Mouse (Mus musculus): Measurements from ENCODE around the gene Ksr1. TPM values are rescaled to one million over a fixed set of nuclear protein-coding genes. Genes with fewer than 3 reads are reported as not detected.
A peak's percentile ranks its signal among the peaks of the same experiment; 100 is the strongest.

Gene Ksr1
- total and polyA plus RNA-seq, 2 experiments, result 0.65 to 1.5 TPM

DNA sequence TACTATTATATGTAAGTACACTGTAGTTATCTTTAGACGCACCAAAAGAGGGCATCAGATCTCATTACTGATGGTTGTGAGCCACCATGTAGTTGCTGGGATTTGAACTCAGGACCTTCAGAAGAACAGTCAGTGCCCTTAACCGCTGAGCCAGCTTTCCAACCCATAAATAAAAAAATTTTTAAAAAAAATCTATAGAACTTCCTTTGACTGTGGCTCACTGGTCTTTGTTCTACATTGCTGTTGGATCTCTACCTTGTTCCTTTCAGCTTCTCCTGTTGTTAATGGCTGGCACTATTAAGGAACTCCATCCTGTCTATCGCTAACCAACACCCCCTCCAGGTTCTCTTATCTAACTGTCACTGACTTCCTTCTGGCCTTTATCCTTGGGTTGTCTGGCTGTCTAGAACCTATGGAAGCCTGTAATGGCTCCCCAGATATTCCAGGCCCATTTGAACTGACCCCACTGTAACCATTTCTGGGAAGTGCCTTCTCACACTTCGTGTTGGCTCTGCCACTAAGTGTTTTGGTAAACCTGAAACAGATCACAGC lies 166.0 kb downstream of the Ksr1 start:
- Histone ChIP-seq H3K27ac (replicated peaks; ENCODE audit: insufficient read depth, low read depth, low read length) (peak overlapping the region; percentile 68), H3K9ac (ENCODE audit: low read depth, low read length) (no peak overlapping the region; the same call in 1 of the 2 replicates), H3K27me3 (ENCODE audit: control insufficient read depth, insufficient read depth, low read length) (no peaks in the 10 kb centered on the region), H3K79me2 (ENCODE audit: control insufficient read depth, insufficient read depth, low read length) (peaks cover 46% of the 10 kb centered on the region; the same call in 1 of the 2 replicates), H3K4me3 (ENCODE audit: insufficient read depth, low read depth, low read length) (no peak overlapping the region), H3K4me1 (ENCODE audit: control insufficient read depth, insufficient read depth, low read length) (peaks cover 25% of the 10 kb centered on the region), H3K36me3 (ENCODE audit: control insufficient read depth, insufficient read depth, low read length) (peaks cover 21% of the 10 kb centered on the region)
- no peak for DNase-seq (ENCODE audit: extremely low read depth, low read depth, low spot score)
- TF ChIP-seq CTCF (IDR thresholded peaks at IDR 0.05; ENCODE audit: low read depth, low read length), result no peak
- no peak for TF ChIP-seq POLR2A (IDR thresholded peaks at IDR 0.05; ENCODE audit: extremely low read depth, insufficient read depth, low read length)
- 53% methylated on average over 4 of the region's 4 CpGs for WGBS

DNA sequence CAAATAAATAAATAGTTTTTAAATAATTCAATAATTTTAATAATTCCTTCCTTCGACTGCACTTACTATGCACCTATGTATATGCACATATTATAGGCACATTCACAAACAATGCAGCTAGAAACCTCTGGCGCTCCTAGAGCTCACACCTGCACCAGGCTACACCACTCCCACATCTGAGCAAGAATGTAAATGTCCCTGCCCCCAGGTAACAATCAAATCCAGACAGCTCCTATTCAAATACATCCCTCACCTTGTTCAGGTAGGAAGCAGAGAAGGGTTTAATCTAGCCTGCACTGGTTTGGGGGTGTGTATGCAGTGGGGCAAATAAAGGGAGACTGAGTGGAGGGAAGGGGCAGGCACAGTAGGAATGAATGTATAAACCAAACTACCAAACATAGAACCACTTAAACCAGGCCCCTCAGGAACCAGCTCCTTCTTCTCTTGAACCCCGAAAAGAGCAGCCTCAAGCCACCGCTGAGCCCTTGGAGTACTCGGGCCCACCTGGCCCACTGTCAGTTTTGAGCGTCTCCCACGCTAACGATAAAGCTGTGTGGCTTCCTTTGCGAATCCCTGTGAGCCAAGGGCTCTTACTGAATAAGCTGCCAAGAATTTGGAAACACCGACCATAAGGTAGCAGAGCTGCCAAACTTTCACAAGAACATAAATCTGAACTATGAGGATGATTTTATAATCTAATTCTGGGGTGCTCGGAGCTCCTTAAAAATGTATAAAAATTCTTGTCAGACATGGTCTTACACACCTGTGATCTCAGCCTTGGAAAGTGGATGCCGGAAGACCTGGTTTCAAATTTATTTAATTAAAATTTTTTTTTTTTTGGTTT lies 167.8 kb downstream of the Ksr1 start:
- Histone ChIP-seq H3K79me2 (ENCODE audit: control insufficient read depth, insufficient read depth, low read length) (peaks cover 42% of the 10 kb centered on the region; the same call in 1 of the 2 replicates), H3K27ac (replicated peaks; ENCODE audit: insufficient read depth, low read depth, low read length) (peak overlapping the region; percentile 47), H3K4me1 (ENCODE audit: control insufficient read depth, insufficient read depth, low read length) (peaks cover 30% of the 10 kb centered on the region), H3K36me3 (ENCODE audit: control insufficient read depth, insufficient read depth, low read length) (peaks cover 36% of the 10 kb centered on the region), H3K27me3 (ENCODE audit: control insufficient read depth, insufficient read depth, low read length) (no peaks in the 10 kb centered on the region), H3K4me3 (ENCODE audit: insufficient read depth, low read depth, low read length) (no peak overlapping the region), H3K9ac (ENCODE audit: low read depth, low read length) (peak overlapping the region; percentile 11; the same call in 1 of the 2 replicates)
- 54% methylated on average over 12 of the region's 12 CpGs for WGBS
- DNase-seq (ENCODE audit: extremely low read depth, low read depth, low spot score), result peak; percentile 60
- no peak for TF ChIP-seq POLR2A (IDR thresholded peaks at IDR 0.05; ENCODE audit: extremely low read depth, insufficient read depth, low read length)
- no peak for TF ChIP-seq CTCF (IDR thresholded peaks at IDR 0.05; ENCODE audit: low read depth, low read length)

DNA sequence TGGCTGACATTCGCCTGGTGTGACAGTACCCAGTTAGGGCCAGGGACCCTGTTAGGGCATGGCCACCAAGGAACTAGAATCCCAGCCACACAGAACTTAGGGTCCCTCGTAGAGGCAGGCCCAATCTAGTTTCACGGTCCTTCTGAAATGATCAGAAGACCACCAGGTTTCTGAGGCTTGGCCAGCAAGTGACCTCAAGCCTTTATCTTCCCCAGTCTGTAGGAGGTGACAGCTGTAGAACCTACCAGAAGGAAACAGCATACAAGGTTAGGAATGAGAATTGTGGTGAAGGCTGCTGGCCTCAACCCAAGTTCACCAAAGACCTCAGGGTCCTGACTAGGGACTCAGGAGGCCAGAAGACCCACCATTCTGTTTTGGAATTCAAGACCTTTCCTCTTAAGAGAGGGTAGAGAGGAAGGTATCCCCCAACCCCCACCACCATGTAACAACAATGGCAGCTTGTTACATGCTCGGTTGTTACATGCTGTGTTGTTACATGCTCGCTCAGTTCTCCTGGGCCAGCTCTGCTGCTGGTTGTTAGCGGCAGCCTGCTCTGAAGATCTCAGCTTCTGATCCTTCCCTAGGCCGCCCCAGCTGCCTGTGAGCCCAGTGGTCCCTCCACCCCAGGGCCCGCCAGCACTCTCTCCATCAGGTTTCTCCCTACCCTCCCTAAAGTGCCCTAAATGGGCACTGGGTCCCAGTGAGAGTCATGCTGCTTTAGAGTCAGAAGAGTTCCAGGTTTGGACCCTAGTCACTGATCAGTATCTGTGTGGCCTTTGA lies 169.3 kb downstream of the Ksr1 start:
- Histone ChIP-seq H3K79me2 (ENCODE audit: control insufficient read depth, insufficient read depth, low read length) (peaks cover 42% of the 10 kb centered on the region; the same call in 1 of the 2 replicates), H3K27me3 (ENCODE audit: control insufficient read depth, insufficient read depth, low read length) (no peaks in the 10 kb centered on the region), H3K4me1 (ENCODE audit: control insufficient read depth, insufficient read depth, low read length) (peaks cover 34% of the 10 kb centered on the region), H3K4me3 (ENCODE audit: insufficient read depth, low read depth, low read length) (no peak overlapping the region), H3K9ac (ENCODE audit: low read depth, low read length) (no peak overlapping the region), H3K36me3 (ENCODE audit: control insufficient read depth, insufficient read depth, low read length) (peaks cover 48% of the 10 kb centered on the region), H3K27ac (replicated peaks; ENCODE audit: insufficient read depth, low read depth, low read length) (no peak overlapping the region)
- WGBS, result 92% methylated on average over 8 of the region's 8 CpGs
- TF ChIP-seq POLR2A (IDR thresholded peaks at IDR 0.05; ENCODE audit: extremely low read depth, insufficient read depth, low read length) (no peak), CTCF (IDR thresholded peaks at IDR 0.05; ENCODE audit: low read depth, low read length) (no peak)
- DNase-seq (ENCODE audit: extremely low read depth, low read depth, low spot score), result no peak

GRCm38 (mm10) chr11:78973381-78974150 lies 172.6 kb downstream of the Ksr1 start:
- peak; percentile 72 for DNase-seq (ENCODE audit: extremely low read depth, low read depth, low spot score)

DNA sequence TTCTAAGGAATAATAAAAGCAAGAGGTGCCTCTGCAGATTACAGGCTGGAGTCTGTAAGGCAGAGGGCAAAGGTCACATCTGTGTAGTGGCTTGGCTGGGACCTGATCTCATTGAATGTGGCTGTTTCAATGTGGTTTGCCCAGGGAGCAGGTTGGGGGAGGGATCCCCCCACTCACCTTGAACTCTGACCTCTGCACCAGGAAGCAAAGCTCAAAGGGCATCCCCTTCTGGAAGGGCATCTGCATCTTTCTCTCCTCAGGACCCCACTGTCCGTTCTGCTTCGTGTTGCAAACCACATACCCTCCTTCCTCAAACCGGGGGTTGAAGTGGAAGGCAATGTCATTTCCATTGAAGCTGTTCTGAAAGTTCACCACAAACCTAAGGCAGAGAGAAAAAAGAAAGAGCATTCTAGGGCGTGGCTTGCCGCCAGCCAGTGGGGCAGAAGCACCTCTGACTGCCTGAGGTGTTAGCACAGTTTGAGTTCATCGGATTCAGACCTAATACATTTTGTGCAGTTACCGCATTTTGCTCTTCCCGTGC lies 173.3 kb downstream of the Ksr1 start:
- Histone ChIP-seq H3K27ac (replicated peaks; ENCODE audit: insufficient read depth, low read depth, low read length) (peak overlapping the region; percentile 31), H3K27me3 (ENCODE audit: control insufficient read depth, insufficient read depth, low read length) (no peaks in the 10 kb centered on the region), H3K79me2 (ENCODE audit: control insufficient read depth, insufficient read depth, low read length) (peaks cover 23% of the 10 kb centered on the region; the same call in 1 of the 2 replicates), H3K36me3 (ENCODE audit: control insufficient read depth, insufficient read depth, low read length) (peaks cover 85% of the 10 kb centered on the region), H3K4me3 (ENCODE audit: insufficient read depth, low read depth, low read length) (no peak overlapping the region), H3K4me1 (ENCODE audit: control insufficient read depth, insufficient read depth, low read length) (peaks cover 19% of the 10 kb centered on the region), H3K9ac (ENCODE audit: low read depth, low read length) (no peak overlapping the region)
- DNase-seq (ENCODE audit: extremely low read depth, low read depth, low spot score), result peak; percentile 70
- WGBS, result 50% methylated on average over 8 of the region's 8 CpGs
- no peak for TF ChIP-seq POLR2A (IDR thresholded peaks at IDR 0.05; ENCODE audit: extremely low read depth, insufficient read depth, low read length)
- TF ChIP-seq CTCF (IDR thresholded peaks at IDR 0.05; ENCODE audit: low read depth, low read length), result no peak

More at GRCm38 (mm10) chr11:78973381-78974150, 172.6 kb downstream of the Ksr1 start:
- Histone ChIP-seq H3K27me3 (ENCODE audit: control insufficient read depth, insufficient read depth, low read length) (no peaks in the 10 kb centered on the region), H3K4me3 (ENCODE audit: insufficient read depth, low read depth, low read length) (no peak overlapping the region), H3K9ac (ENCODE audit: low read depth, low read length) (no peak overlapping the region), H3K27ac (replicated peaks; ENCODE audit: insufficient read depth, low read depth, low read length) (peak overlapping the region; percentile 31; the same call in 1 of the 2 replicates), H3K36me3 (ENCODE audit: control insufficient read depth, insufficient read depth, low read length) (peaks cover 79% of the 10 kb centered on the region), H3K79me2 (ENCODE audit: control insufficient read depth, insufficient read depth, low read length) (peaks cover 30% of the 10 kb centered on the region; the same call in 1 of the 2 replicates), H3K4me1 (ENCODE audit: control insufficient read depth, insufficient read depth, low read length) (peaks cover 24% of the 10 kb centered on the region)
- WGBS, result 51% methylated on average over 17 of the region's 17 CpGs
- TF ChIP-seq CTCF (IDR thresholded peaks at IDR 0.05; ENCODE audit: low read depth, low read length) (no peak), POLR2A (IDR thresholded peaks at IDR 0.05; ENCODE audit: extremely low read depth, insufficient read depth, low read length) (no peak)

Measured in liver, adult 2 months (tissue).